Mouse (Mus musculus) adrenal gland, postnatal 14 days (tissue): ENCODE measurements at regions not wholly inside any gene's neighbourhood (a gene's known extent, or its start where the extent isn't known, plus 50 kb on each side); places are given as distances from the start of the nearest gene placed in this dataset.

ENCODE experiments used
- DNase-seq: peaks from one replicate; pipeline ENCODE4 v3.0.0; 2021; ENCODE audit warnings: mixed read lengths

GRCm38 (mm10) chr16:27878499-27878898 lies 489.8 kb downstream of the Ccdc50 start:
- DNase-seq: no peak

DNA sequence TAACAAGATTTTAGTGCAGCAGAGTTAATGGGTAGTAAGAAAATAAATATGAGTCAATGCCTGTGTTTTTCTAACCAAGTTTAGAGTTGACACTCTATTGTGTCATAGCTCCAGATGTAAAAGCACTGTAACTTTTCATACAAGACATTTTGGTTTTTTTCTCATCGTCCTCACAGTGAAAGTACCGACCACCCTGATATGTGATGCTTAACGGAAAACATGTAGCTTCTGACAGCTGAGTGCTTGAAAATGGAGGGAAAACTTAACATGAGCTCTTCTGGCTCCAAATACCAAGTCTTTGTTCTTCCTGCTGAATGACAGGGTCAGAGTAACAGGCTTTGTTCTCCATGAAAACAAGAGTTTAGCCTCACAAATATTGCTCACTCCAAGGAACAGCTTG lies 490.3 kb downstream of the Ccdc50 start:
- DNase-seq: no peak

DNA sequence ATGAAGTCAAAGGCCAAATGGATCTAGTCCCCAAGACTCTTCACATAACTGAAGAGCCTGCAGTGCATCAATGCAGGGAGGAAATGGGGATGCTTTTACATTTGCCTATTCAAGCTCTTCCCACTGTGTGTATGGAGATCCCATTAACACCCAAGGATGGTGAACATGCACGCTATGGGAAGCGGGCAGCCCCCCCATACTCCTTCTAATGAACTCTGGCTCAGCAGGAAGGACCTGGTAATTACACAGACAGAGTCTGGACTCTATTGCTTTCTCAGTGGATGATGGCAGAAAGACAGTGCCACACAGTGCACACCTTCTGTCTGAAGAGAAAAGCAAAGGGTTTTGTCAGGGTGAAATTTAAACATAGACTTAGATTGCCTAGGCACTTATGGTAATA lies 495.7 kb downstream of the Ccdc50 start:
- DNase-seq: no peak

GRCm38 (mm10) chr16:27906036-27906435 lies 517.4 kb downstream of the Ccdc50 start:
- DNase-seq: no peak

GRCm38 (mm10) chr16:27915422-27915821 lies 526.8 kb downstream of the Ccdc50 start:
- DNase-seq: no peak

- no peak for DNase-seq
These were observed 537.1 kb downstream of the Ccdc50 start for GRCm38 (mm10) chr16:27925528-27926360.

GRCm38 (mm10) chr16:27926361-27926651 lies 537.6 kb downstream of the Ccdc50 start:
- DNase-seq: peak; percentile 8

GRCm38 (mm10) chr16:27949291-27949690 lies 560.6 kb downstream of the Ccdc50 start:
- DNase-seq: no peak

DNA sequence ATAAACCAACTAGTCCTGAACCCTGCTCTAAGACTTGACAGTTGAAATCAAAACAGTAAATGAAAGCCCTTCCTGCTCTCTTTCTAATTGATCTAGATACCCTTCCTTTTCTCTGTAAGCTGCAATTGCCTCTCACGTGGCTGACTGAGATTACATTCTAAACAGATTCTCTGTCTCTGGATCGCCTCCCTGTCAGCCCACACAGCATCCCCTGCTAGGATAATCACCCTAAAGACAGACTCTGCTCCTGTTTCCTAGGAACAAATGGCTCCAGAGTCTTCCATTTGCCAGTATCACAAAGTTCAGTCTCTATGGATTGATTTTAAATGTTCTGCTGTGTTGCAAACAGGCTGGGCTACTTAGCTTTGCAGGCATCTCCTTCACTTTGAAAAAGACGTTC lies 561.1 kb downstream of the Ccdc50 start:
- DNase-seq: no peak

DNA sequence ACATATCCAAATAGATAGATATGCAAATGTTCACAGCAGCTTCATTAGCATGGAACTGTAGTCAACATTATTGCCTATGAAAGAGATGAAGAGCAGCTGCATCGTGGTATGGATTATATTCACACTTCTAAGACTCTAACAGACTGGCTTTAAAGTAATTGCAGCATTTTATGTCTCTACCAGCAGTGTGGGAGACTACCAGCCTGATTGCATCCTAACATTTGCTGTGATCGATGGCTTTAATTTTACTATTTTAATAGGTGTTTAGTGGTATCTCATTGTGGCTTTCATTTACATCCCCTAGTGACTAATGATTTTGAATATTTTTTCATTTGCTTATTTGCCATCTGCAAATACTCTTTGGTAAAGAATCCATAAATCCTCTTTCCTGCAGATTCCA lies 574.1 kb downstream of the Ccdc50 start:
- DNase-seq: no peak

- peak; percentile 65 for DNase-seq
These were observed 590.2 kb downstream of the Ccdc50 start for GRCm38 (mm10) chr16:27978730-27979440.

DNA sequence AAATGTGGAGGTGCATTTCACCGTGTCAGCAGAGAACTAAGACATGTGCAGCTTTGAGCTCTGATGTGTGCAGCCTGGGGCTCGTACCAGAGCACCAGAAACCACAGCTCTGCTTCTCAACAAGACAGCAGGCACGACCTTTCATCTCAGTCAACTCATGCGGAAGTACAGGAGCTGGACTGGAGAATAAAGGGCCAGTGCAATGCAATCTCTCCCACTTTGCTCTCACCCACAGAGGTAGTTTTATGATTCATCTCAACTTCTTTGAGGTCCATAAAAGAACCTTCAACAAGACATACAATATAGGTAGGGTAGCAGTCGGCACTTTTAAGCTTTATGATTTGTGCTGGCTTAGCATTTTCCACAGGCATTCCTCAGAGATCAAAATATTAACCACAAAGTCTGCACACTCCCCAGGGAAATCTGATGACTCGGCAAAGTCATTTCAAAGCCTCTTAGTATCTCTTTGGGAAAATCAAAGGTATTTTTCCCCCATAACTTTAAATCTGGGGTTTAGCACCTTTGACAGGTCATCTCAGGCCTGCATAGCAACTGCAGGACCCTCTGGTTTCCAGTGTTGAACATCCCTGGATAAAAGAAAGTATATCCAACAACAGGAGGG lies 626.7 kb downstream of the Ccdc50 start:
- no peak for DNase-seq

DNA sequence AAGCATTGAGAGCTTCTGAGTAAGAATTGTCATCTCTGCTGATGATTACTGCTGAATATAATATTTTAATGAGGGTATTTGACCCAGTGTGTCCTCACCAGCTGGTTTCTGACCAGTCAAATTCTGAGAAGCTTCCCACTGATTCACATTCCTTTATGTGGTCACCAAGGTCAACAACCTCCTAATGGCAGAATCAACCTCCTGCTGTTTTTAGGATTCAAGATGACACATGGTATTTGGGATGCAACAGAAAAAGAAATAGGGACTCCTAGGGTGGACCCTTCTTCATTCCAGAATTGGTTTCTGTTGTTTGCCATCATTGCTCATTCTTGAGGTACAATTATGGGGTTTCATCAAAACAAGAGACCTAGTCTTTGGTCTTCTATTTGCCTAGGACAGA lies 629.6 kb downstream of the Ccdc50 start:
- no peak for DNase-seq

- no peak for DNase-seq
These were observed 650.3 kb downstream of the Ccdc50 start for GRCm38 (mm10) chr16:28038954-28039353.

DNA sequence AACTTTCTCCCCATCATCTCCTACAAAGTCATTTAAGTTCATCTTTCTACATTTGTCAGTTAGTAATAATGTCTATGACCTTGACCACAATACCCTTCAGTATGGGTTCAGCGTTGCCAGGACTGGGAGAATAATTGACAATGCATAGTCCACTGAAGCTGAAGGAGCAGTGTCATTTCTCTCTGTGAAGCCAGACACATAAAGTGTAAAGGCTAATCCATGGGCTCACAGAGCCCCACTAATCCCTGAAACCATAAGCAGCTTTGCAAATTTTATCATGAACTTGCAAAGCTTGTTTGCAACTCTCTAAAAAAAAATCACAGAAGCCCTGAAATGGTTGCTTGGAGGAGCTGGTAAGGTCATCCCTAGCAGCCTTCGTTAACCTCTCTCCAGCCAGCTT lies 654.4 kb downstream of the Ccdc50 start:
- no peak for DNase-seq

- no peak for DNase-seq
These were observed 676.2 kb downstream of the Ccdc50 start for GRCm38 (mm10) chr16:28064785-28065301.

DNA sequence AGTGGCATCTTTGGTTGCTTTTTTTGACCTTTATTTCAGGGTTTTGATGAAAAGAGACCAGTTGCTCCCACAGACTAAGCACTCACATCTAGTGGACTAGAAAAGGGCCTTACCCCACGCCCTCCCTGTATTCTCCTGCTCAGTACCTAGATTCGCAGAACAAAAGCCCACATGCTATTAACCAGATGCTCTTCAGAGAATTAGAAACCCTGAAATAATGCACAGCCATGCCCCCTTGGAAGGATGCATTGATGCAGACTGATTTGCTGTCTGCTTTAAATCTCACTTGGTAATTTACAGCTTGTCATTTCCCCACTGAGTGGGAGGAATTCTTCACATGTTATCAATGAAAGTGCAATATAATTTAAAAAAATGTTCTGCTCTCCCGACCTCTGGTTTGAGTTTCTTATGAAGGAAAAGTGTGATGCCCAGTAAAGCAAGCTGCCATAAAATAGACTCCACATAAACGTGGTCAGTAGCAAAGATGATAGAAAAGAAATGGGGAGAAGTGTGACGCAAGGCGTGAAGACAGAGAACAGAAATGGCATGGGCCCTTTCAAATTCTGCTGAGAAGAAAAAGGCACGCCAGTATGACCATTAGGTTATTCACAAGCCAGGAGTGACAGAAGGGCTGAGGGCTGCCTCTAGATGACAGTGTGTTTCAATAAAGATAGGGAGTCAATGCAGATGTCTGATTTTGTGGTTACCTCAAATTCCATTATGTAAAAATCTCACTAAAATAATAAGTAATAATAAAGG lies 669.8 kb downstream of the Fgf12 start:
- no peak for DNase-seq

- no peak for DNase-seq
These were observed 663.3 kb downstream of the Fgf12 start for GRCm38 (mm10) chr16:28089489-28090134.

GRCm38 (mm10) chr16:28104255-28105076 lies 648.4 kb downstream of the Fgf12 start:
- DNase-seq: peak; percentile 57

GRCm38 (mm10) chr16:28105085-28105484 lies 647.8 kb downstream of the Fgf12 start:
- DNase-seq: no peak

- no peak for DNase-seq
These were observed 647.0 kb downstream of the Fgf12 start for GRCm38 (mm10) chr16:28105866-28106265.
